Mouse (Mus musculus): ENCODE measurements around the gene Gpr19.

GRCm38 (mm10) chr6:134939781-134940180 is 41.4 kb upstream of the Gpr19 start:
- TF ChIP-seq CTCF (IDR thresholded peaks at IDR 0.05; ENCODE audit: borderline replicate concordance, control insufficient read depth, extremely low read depth, insufficient read depth, low read length, poor library complexity) (no peak), POLR2A (IDR thresholded peaks at IDR 0.05; ENCODE audit: control insufficient read depth, extremely low read depth, insufficient read depth, low read length, poor library complexity) (no peak)
